Mouse (Mus musculus): Measurements from ENCODE around the gene Msi1. TPM values are rescaled to one million over a fixed set of nuclear protein-coding genes. Genes with fewer than 3 reads are reported as not detected.

Msi1 gene
- 3.7 and 4.1 TPM in 2 replicates for polyA plus RNA-seq (2015; fragmentation: Nextera tagmentation; extraction: Ambion mirVana)

DNA sequence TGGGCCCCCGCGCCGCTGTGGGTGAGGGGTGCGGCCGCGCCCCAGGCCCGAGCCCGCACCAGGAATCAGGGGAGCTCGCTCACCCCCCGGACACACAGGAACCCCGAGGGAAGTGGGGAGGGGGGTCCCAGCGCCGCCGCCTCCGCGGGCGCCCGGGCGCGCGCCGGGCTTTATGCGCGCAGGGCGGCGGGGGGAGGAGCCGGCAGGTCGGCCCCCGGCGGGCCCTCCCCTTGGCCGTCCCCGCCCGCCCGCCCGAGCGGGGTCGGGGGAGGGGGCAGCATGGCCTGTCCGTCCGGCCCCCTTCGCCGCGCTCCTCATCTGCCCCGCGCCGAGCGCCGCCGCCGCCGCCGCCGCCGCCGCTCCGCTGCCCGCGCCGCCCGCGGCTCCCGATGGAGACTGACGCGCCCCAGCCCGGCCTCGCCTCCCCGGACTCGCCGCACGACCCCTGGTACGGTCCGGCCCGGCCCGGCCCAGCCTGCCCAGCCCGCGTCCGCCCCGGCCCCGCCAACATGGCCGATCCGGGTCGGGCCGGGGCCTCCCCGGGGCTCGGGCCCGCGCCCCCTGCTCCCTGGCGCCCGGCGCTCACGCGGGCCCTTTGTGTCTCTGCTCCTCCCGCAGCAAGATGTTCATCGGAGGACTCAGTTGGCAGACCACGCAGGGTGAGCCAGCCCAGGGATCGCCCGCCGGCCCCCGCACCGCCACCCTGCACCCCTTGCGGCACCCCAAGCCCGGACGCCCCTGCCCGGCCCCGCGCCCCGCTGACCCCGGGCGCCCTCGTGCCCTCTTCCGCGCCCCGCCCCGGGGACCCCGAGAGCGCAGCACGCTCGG is at the start of gene Msi1:
TSS of gene Msi1 (plus strand) at position 241 of the 828 bp plus-strand sequence.
- WGBS = under 1% methylated on average over 55 of the region's 117 CpGs
- no peak; the same call in 1 of the 2 replicates for ATAC-seq (ENCODE audit: extremely low read depth, insufficient number of reproducible peaks, low FRiP score, low TSS enrichment)
- H3K27ac ChIP-seq (replicated peaks) = peak within 1 kb of the TSS; percentile 15; the same call in 1 of the 2 replicates

DNA sequence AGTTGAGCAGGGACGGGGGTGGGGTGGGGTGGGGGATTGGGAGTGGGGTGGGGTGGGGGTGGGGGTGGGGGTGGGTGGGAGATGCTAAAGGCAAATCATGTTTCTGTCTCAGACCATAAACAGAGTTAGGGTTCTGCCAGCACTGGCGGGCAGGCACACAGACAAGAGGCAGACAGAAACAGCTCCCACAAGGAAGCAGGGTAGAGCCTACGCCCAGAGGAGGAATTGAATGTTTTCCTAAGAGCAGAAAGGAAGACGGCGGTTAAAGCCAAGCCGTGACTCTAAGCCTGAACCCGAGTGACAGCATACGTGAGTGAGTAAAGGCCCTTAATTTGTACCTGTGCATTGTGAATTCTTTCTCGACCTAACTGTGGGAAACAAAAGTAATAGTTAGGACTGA is 37.5 kb upstream of the Msi1 start:
- no peak overlapping the region for H3K4me2 ChIP-seq
- no peaks in the 10 kb centered on the region for H3K36me3 ChIP-seq
- no peak for ATAC-seq (ENCODE audit: extremely low read depth, insufficient number of reproducible peaks, low FRiP score, low TSS enrichment)
- no peak overlapping the region for H3K9ac ChIP-seq
- no peak overlapping the region for H3K4me3 ChIP-seq
- H3K27me3 ChIP-seq (replicated peaks) = peaks cover 21% of the 10 kb centered on the region
- H3K9me3 ChIP-seq = no peaks in the 10 kb centered on the region
- no peak overlapping the region for H3K27ac ChIP-seq (replicated peaks)
- 28% methylated on average over 9 of the region's 9 CpGs for WGBS
- peaks cover 14% of the 10 kb centered on the region; the same call in 1 of the 2 replicates for H3K4me1 ChIP-seq

More for the DNA sequence above, at the start of gene Msi1:
- H3K9ac ChIP-seq = peak within 1 kb of the TSS; percentile 92
- H3K27me3 ChIP-seq (replicated peaks) = peaks cover 52% of the 10 kb centered on the region
- H3K4me2 ChIP-seq = peak within 1 kb of the TSS; percentile 95
- peaks cover 30% of the 10 kb centered on the region for H3K4me1 ChIP-seq
- H3K9me3 ChIP-seq = no peaks in the 10 kb centered on the region
- peak within 1 kb of the TSS; percentile 89 for H3K4me3 ChIP-seq
- peaks cover 4% of the 10 kb centered on the region; the same call in 1 of the 2 replicates for H3K36me3 ChIP-seq

DNA sequence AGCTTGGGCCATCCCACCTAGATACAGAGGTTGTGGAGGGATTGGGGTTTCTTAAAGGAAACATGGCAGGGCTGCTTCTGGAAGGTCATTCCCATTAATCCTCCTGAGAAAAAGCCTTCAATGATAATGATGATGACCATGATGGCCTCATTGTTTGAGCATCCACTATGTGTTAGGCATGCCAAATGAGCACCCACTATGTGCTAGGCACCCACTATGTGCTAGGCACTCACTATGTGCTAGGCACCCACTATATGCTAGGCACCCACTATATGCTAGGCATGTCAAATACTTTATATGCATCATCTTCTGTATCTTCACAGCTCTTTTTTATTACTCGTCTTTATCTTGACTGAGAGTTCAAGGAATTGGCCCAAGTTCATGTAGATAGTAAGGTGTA is 36.4 kb upstream of the Msi1 start:
- Histone ChIP-seq H3K36me3 (no peaks in the 10 kb centered on the region), H3K4me1 (peaks cover 14% of the 10 kb centered on the region; the same call in 1 of the 2 replicates), H3K9ac (no peak overlapping the region), H3K4me3 (no peak overlapping the region), H3K27ac (replicated peaks) (no peak overlapping the region), H3K27me3 (replicated peaks) (peaks cover 30% of the 10 kb centered on the region), H3K4me2 (no peak overlapping the region), H3K9me3 (no peaks in the 10 kb centered on the region)
- ATAC-seq (ENCODE audit: extremely low read depth, insufficient number of reproducible peaks, low FRiP score, low TSS enrichment) = no peak
- WGBS = 59% methylated on average over 1 of the region's 1 CpGs

DNA sequence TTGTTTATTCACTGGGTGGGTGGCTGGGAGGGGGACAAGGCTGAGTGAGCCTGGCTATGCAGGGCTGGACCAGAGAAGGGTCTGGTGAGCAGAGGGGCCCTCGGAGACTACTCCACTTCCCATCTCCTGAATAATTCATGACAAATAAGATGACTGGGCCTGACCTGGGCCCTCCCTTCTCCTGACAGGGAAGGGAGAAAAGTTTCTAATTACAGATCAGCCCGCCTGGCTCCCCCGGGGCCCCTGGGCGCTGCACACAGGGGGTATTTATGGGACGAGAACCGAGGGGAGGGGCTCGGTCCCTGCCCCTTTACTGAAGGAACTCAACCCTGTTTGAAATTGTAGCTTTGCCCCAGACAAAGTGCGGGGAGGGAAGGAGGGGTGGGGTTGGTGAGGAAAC is 35.2 kb upstream of the Msi1 start:
- Histone ChIP-seq H3K9me3 (no peaks in the 10 kb centered on the region), H3K4me2 (peak overlapping the region; percentile 59), H3K4me3 (peak overlapping the region; percentile 18; the same call in 1 of the 2 replicates), H3K36me3 (no peaks in the 10 kb centered on the region), H3K27ac (replicated peaks) (no peak overlapping the region), H3K27me3 (replicated peaks) (peaks cover 35% of the 10 kb centered on the region), H3K9ac (peak overlapping the region; percentile 61; the same call in 1 of the 2 replicates), H3K4me1 (peaks cover 21% of the 10 kb centered on the region; the same call in 1 of the 2 replicates)
- no peak for ATAC-seq (ENCODE audit: extremely low read depth, insufficient number of reproducible peaks, low FRiP score, low TSS enrichment)
- WGBS = 14% methylated on average over 8 of the region's 8 CpGs

GRCm38 (mm10) chr5:115394836-115395235 is 34.6 kb upstream of the Msi1 start:
- Histone ChIP-seq H3K4me3 (no peak overlapping the region), H3K27me3 (replicated peaks) (peaks cover 38% of the 10 kb centered on the region), H3K27ac (replicated peaks) (no peak overlapping the region), H3K9me3 (no peaks in the 10 kb centered on the region), H3K4me2 (peak overlapping the region; percentile 59), H3K4me1 (peaks cover 21% of the 10 kb centered on the region; the same call in 1 of the 2 replicates), H3K9ac (no peak overlapping the region), H3K36me3 (no peaks in the 10 kb centered on the region)
- WGBS = 25% methylated on average over 10 of the region's 10 CpGs
- no peak for ATAC-seq (ENCODE audit: extremely low read depth, insufficient number of reproducible peaks, low FRiP score, low TSS enrichment)

DNA sequence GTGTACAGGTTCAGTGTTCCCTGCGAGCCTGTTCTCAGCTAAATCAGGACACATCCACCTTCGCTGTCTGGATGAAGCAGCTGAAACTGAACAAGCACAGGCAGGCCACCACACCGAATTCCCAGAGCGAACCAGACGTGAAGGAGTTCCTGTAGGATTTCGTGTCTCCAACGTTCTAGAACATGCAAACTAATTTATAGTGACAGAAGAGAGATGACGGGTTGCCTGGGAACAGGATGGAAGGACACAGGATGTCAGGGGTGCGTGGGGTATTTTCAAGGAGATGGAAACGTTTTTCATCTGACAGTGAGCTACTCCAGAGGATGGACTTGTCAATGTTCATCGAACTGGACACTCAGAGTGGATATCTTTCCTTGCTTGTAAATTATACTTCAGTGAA is 32.7 kb upstream of the Msi1 start:
- no peak overlapping the region for H3K27ac ChIP-seq (replicated peaks)
- ATAC-seq (ENCODE audit: extremely low read depth, insufficient number of reproducible peaks, low FRiP score, low TSS enrichment) = no peak
- no peaks in the 10 kb centered on the region for H3K9me3 ChIP-seq
- H3K36me3 ChIP-seq = no peaks in the 10 kb centered on the region
- peaks cover 40% of the 10 kb centered on the region for H3K27me3 ChIP-seq (replicated peaks)
- H3K9ac ChIP-seq = no peak overlapping the region
- 67% methylated on average over 11 of the region's 11 CpGs for WGBS
- H3K4me3 ChIP-seq = no peak overlapping the region
- peaks cover 21% of the 10 kb centered on the region; the same call in 1 of the 2 replicates for H3K4me1 ChIP-seq
- H3K4me2 ChIP-seq = no peak overlapping the region

GRCm38 (mm10) chr5:115397839-115398780 is 31.3 kb upstream of the Msi1 start:
- Histone ChIP-seq H3K9me3 (no peaks in the 10 kb centered on the region), H3K4me2 (peak overlapping the region; percentile 88), H3K9ac (peak overlapping the region; percentile 83), H3K36me3 (no peaks in the 10 kb centered on the region), H3K27me3 (replicated peaks) (peaks cover 43% of the 10 kb centered on the region), H3K27ac (replicated peaks) (no peak overlapping the region), H3K4me1 (peaks cover 21% of the 10 kb centered on the region; the same call in 1 of the 2 replicates), H3K4me3 (peak overlapping the region; percentile 55)
- WGBS = 3% methylated on average over 48 of the region's 48 CpGs
- no peak for ATAC-seq (ENCODE audit: extremely low read depth, insufficient number of reproducible peaks, low FRiP score, low TSS enrichment)

- WGBS = 81% methylated on average over 8 of the region's 8 CpGs
- Histone ChIP-seq H3K4me3 (no peak overlapping the region), H3K9me3 (no peaks in the 10 kb centered on the region), H3K27ac (replicated peaks) (no peak overlapping the region), H3K4me1 (peaks cover 22% of the 10 kb centered on the region), H3K36me3 (no peaks in the 10 kb centered on the region), H3K4me2 (no peak overlapping the region), H3K9ac (no peak overlapping the region), H3K27me3 (replicated peaks) (peaks cover 41% of the 10 kb centered on the region)
- no peak for ATAC-seq (ENCODE audit: extremely low read depth, insufficient number of reproducible peaks, low FRiP score, low TSS enrichment)
Measured at GRCm38 (mm10) chr5:115402063-115402462, 27.3 kb upstream of the Msi1 start.

DNA sequence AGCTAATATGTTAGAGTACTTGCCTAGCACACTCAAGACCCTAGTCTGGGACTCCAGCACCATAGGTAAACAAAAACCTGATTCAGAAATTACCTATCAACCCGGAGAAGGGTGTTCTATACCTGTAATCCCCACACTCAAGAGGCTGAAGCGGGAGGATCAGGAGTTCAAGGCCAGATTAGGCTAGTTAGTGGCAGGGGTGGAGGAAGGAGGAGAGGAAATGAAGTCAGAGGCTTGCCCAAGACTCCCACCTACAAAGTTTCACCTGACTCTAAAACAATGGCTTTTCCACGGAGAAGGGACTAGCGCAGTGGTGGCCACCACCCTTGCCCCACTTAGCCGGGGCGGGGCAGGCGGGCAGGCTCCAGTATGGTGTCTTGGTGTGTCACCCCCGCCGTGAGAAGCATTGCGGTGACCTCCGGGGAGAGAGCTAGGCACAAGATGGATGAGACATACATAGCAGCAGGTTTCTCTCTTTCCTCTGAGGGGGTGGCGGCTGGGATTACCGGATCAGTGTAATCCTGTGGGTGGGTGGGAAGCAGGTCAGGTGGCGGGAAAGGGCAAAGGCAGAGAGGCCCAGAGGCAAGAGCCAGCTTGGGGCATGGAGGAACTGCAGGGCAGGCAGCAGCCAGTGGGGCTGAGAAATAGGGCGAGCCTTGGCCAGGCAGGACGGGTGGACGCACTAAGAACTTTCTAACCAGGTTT is 25.8 kb upstream of the Msi1 start:
- Histone ChIP-seq H3K27me3 (replicated peaks) (peaks cover 29% of the 10 kb centered on the region), H3K36me3 (no peaks in the 10 kb centered on the region), H3K9me3 (no peaks in the 10 kb centered on the region), H3K9ac (peak overlapping the region; percentile 53), H3K4me2 (peak overlapping the region; percentile 70), H3K27ac (replicated peaks) (no peak overlapping the region), H3K4me1 (peaks cover 20% of the 10 kb centered on the region), H3K4me3 (peak overlapping the region; percentile 42)
- WGBS = 22% methylated on average over 17 of the region's 17 CpGs
- no peak for ATAC-seq (ENCODE audit: extremely low read depth, insufficient number of reproducible peaks, low FRiP score, low TSS enrichment)

DNA sequence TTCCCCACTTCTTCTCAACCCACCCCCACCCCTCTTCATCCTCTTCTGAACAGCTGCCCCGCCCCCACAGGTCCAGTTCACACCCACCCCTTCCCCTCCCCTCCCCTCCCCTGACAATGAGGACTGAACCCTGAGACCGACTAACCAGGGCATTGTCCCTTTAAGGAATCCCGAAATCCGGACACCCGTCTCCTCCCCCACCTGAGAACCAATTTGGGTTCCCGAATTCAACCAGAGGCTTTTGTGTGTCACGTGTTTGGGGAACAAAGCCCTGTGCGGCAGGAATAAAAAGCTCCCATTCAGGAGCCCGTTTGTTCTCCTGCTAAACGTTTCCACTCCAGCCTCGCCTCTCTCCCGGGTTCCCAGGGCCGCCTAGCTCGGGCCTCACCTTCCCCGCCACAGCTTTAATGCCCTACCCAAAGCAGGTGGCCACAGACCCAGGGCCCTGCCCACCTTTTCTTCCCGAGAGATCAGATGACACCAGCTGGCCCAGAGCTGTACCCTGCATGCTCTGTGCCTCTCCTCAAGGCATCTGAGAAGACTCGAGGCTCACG is 25.1 kb upstream of the Msi1 start:
- H3K9me3 ChIP-seq = no peaks in the 10 kb centered on the region
- 3% methylated on average over 18 of the region's 18 CpGs for WGBS
- peak overlapping the region; percentile 53 for H3K9ac ChIP-seq
- H3K4me1 ChIP-seq = peaks cover 17% of the 10 kb centered on the region
- peak overlapping the region; percentile 42 for H3K4me3 ChIP-seq
- H3K27ac ChIP-seq (replicated peaks) = 0 out of 2 replicates have a peak overlapping the region, but pooled peaks have one; percentile 8
- peak overlapping the region; percentile 70 for H3K4me2 ChIP-seq
- no peak for ATAC-seq (ENCODE audit: extremely low read depth, insufficient number of reproducible peaks, low FRiP score, low TSS enrichment)
- peaks cover 27% of the 10 kb centered on the region for H3K27me3 ChIP-seq (replicated peaks)
- no peaks in the 10 kb centered on the region for H3K36me3 ChIP-seq

Data from heart, embryonic 13.5 days (tissue).